Mouse (Mus musculus): ENCODE measurements around the gene G3bp1.

The G3bp1 gene

DNA sequence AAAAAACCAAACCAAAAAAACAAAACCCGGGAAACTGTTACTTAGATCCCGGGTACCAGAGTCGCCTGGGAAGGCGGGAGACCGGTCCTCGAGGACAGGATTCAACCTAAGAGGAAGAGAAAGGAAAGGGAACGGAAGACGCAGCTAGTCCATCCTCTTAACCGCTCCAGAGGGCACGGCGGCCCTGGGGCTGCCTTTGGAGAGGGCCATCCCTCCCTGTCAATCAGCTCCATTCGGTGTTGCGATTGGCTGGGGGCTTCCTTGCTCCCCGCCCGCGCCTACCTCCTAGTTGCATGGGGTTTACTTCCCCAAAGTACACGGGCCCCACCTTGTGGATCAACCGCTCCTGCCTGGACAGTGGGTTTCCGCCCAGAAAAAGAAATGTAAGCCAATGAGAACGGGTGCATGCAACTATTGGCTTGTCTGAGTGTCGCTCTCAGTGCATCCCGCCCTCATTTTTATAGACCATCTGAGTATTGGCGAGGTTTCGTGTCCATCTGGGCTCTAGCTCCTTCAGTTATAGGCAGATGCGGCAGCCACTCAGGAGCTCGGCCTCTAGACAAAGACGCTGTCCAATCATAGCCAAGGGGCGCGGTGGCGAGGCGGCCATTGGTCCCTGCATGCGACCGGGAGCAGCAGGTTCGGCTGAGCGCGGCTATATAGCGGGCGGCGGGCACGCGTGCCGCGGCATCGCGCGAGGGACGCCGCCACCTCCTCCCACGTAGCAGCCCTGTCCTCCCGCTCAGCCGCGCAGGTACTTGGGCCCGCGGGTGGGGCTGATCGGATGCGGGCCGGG, at the start of gene G3bp1:
G3bp1 (plus strand) TSS at position 638 of the 796 bp plus-strand sequence.
- peak; percentile 99 for DNase-seq

DNA sequence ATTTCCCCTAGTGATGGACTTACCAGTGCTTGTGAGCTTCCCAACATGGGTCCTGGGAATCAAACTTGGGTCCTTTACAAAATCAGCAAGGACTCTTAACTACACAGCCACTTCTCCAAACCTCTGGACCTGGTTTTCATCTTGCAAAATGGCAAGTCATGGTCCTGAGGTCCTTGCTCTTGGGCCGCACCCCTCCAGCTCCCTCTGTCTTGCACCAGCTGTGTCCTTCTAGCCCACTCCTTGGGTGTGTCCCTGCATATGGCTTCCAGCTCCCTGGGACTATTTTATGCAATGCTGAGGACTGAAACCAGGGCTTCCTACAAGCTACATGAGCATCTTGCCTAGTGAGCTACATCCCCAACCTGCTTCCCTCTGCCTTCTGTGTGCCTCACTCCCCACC, 46.5 kb upstream of the G3bp1 start, which contains the start of gene Sparc:
Sparc (minus strand) TSS at position 206 of the 400 bp plus-strand sequence.
- DNase-seq: no peak

GRCm38 (mm10) chr11:55423756-55424155, 45.7 kb upstream of the G3bp1 start:
- no peak for DNase-seq

- no peak for DNase-seq
Measured at GRCm38 (mm10) chr11:55424746-55425360, 44.6 kb upstream of the G3bp1 start.

DNA sequence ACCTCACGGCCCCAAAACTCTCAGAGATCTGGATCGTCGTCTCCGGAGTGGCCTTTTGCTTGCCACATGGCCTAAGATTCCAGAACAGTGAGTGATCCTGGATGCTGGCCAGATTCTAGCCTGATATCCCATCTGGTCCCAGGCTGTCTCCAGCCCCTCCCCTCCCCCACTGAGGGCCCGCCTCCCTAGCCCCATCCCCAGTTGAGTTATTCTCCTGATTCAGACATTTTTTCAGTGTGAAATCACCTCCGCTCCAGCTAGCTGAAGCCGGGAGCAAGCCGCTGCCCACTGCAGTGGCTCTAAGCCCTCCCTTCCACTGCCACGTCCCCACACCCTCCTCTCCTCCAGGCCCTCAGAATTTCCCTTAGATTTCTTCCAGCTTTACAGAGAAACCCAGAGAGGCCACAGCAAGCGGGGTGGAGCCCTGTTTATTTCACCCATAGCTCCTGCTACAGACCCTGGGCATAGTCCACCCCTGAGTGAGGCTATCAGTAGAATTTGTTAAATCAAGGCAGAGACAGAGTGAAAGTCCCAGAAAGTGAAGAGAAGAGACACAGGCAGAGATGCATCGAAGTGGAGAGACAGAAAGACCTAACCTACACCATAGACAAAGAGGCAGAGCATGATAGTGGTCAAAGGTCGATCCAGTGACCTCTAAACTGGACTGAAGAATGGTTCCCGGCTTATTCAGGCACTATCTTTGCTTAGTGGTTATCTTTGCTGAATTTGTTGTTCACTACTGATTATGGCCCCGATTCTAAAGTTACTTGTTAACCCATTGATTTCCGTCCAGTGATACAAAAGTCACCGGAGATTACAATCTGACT, 41.1 kb upstream of the G3bp1 start:
- no peak for DNase-seq

DNA sequence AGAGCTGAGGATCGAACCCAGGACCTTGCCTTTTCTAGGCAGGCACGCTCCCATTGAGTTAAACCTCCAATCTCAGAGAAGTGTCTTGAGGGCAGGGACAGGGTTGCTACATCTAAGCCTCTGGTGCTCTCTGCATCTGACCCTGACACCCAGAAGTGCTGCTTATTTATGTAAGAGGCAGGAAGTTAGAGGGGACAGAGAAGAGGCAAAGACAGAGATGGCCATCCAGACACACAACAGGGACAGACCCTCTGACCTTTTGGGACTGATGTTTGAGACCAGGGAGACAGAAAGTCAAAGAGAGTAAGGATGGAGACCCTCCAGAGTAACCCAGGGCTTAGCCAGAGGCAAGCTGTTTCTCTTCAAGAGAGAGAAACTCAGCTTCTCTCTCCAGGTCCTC, 39.5 kb upstream of the G3bp1 start:
- no peak for DNase-seq

- DNase-seq: no peak
Measured at GRCm38 (mm10) chr11:55432981-55433380, 36.5 kb upstream of the G3bp1 start.

DNA sequence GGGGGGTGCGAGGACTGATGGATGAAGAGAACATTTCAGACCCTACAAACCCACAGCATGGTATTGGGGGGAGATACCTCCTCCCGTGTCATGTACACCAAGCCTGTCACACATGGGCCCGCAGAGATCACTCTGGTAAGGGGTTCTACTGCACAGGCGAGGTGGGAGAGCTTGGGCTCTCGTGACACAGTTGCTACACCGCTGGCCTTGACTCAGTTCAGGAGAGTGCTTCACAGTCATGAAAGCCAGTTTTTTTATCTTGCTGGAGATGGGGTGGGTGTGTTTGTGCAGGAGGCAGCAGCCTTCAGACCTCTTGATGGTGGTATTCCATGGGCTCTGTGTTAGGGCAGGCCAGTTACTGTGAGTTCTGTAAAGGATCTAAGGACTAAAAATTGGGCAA, 33.4 kb upstream of the G3bp1 start:
- no peak for DNase-seq

DNA sequence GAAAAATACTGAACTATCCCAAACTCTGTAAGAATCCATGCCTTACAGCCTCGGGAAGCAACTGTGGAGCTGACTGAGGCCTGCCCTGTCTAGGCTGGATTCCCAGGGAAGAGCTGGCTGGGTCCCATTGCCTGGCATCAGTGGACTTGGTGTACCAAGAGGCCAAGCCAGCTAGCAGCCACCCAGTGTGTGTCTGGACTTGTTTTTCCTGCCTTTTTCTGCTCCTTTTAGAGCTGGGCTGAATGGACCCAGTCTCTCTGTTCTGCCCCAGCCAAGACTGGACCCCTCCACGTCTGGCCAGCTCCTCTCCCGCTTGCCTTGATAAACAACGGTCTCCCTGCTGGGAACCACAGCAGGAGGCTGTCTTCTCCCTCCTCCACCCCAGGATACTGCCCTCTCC, 31.5 kb upstream of the G3bp1 start:
- DNase-seq: no peak

GRCm38 (mm10) chr11:55439718-55440117, 29.8 kb upstream of the G3bp1 start:
- no peak for DNase-seq

DNA sequence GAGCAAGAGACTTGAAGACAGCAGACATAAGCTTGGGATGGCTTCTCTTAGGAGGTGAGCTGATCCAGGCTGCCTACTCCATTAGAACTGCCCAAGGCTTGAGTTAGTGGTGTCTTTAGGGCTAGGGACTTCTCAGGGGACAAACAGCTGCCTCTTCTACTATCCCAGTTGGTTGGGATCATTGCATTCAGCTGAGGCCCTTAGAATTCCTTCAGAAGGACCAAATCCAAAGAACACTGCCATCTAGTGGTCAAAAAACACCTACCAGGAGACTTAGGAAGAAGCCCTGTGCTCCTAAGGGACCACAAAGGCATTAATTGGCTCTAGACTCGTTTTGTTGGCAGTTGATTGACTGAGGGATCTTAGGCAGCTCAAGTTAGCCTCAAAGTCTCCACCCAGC, 24.7 kb upstream of the G3bp1 start:
- DNase-seq: peak; percentile 30

DNA sequence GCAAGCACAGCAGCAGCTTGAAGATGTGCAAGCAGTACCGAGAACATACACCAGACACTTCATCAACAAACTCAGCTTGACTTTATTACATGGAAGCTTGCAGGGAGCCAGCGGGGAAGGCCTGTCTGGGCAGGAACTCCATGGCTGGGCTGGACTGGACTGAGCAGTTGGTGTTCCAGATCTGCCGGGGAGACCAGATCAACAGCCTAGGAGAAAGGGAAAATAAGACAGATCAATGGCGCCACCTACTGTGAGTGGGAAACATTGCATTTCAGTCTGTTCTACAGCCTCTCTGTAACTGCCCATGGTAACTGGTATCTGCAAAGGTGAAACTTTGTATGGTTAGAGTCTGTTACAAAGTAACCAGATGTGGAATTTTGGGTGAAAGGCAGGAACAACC, 22.9 kb upstream of the G3bp1 start:
- peak; percentile 51 for DNase-seq

DNA sequence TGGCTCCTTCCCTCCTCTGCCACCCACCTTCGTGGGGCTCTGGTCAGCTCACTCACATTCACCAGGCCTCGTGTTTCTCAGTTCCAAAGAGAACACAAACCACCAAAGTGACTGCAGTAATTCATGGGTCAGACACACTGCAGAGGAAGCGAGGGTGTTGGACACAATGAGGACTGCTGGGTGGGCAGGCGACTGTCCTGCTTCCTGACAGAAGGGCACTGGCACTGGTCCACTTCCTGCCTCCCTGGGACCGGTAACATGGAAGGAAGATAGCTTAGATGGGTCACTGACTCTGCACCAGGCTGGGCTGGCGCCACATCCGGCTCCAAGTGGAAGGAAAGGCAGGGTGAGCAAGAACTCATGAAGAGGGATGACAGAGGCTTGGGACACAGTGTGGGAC, 20.0 kb upstream of the G3bp1 start:
- no peak for DNase-seq

DNA sequence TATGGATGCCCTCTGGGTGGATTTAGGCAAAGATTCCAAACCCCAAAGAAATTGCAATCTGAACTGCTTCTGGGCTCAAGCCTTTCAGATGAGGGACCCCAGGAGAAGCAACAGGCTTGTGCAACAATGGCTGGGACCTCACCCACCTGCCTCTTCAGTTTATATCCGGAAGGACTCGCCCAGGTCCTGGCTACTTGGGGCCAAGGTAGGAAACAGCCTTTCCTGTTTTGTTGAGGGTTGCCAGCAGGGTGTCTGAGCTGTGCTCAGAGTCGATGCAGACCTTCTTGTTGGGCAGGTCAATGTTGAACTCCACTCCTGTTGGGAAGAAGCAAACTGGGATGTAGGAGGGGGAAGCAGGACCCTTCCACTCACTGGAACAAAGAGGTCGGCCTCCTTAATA, 19.2 kb upstream of the G3bp1 start:
- no peak for DNase-seq

- no peak for DNase-seq
Measured at GRCm38 (mm10) chr11:55453640-55454039, 15.8 kb upstream of the G3bp1 start.

DNA sequence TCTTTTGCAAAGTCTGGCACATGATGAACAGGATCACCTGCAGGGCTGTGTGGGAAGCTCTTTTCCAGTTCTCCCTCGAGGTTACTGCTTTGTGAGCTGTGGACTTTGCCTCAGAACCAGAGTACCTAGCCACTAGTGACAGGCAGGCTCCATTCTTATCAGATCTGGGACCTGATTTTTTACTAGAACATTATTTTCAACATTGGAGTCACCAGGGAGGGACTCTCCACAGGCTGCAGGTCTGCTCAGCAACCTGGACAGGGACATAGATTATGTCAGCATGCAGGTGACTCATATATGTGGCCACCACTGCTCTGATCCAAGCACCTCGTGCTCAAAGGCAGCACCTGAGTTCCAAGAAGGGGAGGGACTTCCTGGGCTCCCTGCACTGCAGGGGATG, 14.3 kb upstream of the G3bp1 start:
- no peak for DNase-seq

DNA sequence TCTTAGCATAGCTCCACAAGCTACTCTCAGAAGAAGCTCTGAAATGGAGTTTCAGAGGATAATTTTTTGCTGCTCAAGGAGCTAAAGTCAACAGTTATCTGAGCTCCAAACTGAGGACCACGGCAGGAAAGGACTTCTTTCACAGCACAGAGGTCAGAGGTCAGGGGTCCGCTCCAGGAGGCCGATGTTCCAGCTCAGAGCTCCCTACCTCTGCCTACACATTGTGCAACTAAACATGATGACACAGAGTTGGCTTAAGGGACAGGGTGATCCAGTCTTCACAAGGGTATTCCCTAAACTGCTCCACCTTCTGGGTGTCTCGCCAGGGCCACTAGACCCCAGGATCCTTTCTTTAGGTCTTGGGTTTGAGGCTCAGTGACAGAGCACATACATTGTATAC, 11.0 kb upstream of the G3bp1 start:
- DNase-seq: no peak

- DNase-seq: no peak
Measured at GRCm38 (mm10) chr11:55459850-55460558, 9.5 kb upstream of the G3bp1 start.

- DNase-seq: peak; percentile 55
Measured at GRCm38 (mm10) chr11:55460559-55461018, 8.9 kb upstream of the G3bp1 start.

GRCm38 (mm10) chr11:55461019-55461645, 8.4 kb upstream of the G3bp1 start, which contains the start of gene Atox1:
Gene Atox1 (minus strand): TSS chr11:55461239.
- peak; percentile 91 for DNase-seq

DNA sequence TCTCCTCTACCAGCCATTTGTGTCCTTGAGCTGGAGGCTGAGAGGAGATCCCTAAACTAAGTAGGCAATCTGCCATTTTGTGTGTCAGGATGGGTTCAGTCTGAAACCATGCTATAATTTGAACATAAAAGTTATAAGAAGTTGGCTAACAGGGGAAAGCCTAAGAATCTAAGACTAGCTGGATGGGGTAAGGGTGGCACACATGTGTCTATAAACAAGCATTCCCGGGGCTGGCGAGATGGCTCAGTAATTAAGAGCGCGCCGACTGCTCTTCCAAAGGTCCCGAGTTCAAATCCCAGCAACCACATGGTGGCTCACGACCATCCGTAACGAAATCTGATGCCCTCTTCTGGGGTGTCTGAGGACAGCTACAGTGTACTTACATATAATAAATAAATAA, 7.3 kb upstream of the G3bp1 start:
- no peak for DNase-seq

- DNase-seq: no peak
Measured at GRCm38 (mm10) chr11:55464707-55465106, 4.8 kb upstream of the G3bp1 start.
